Mouse (Mus musculus) A20 (cell line): ENCODE data around the gene Gal3st2.
A peak's percentile ranks its signal among the peaks of the same experiment; 100 is the strongest.
"Not testable (repeated sequence)": the region's sequence is repeated elsewhere in the genome, so short reads cannot be mapped to it uniquely, and the experiment has no call there.

Source experiments
- DNase-seq: peaks from one replicate; pipeline ENCODE4 v3.0.0-alpha.2; 2011; ENCODE audit warnings: low read depth, low spot score

Gene Gal3st2

GRCm38 (mm10) chr1:93859619-93860018, 1.5 kb upstream of the Gal3st2 start:
- no peak for DNase-seq

GRCm38 (mm10) chr1:93871594-93872105, 10.5 kb downstream of the Gal3st2 start:
- not testable (repeated sequence) for DNase-seq

DNA sequence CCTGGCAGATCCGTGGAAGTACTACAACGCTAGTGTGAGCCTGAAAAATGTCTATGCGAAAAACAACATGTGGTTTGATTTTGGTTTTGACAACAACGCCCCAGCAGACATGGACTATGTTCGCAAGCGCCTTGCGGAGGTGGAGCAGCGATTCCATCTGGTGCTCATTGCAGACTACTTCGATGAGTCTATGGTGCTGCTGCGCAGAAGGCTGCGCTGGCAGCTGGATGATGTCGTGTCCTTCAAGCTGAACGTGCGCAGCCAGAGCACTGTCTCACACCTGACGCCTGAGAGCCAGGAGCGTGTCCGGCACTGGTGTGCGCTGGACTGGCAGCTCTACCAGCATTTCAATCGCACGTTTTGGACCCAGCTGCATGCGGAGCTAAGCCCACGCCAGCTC, 13.3 kb downstream of the Gal3st2 start:
- DNase-seq: not testable (repeated sequence)

GRCm38 (mm10) chr1:93881778-93882177, 20.7 kb downstream of the Gal3st2 start:
- not testable (repeated sequence) for DNase-seq

DNA sequence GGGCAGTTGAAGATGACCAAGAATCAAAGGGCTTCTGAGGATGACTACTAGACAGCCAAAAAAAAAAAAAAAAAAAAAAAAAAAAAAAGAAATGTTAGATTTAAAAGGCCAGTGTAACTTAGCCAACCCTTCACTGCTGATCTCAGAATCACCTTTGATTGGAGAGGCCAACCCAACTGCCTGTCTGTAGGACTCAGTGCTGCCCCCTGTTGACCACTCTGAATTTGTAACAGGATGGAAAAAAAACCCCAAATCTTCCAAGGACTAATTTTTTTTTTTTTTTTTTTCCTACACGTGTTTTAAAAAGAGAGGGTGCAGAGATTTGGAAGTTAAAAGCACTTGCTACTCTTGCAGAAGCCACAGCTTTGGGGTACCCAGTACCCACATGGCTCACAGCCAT, 29.8 kb downstream of the Gal3st2 start:
- peak; percentile 15 for DNase-seq

DNA sequence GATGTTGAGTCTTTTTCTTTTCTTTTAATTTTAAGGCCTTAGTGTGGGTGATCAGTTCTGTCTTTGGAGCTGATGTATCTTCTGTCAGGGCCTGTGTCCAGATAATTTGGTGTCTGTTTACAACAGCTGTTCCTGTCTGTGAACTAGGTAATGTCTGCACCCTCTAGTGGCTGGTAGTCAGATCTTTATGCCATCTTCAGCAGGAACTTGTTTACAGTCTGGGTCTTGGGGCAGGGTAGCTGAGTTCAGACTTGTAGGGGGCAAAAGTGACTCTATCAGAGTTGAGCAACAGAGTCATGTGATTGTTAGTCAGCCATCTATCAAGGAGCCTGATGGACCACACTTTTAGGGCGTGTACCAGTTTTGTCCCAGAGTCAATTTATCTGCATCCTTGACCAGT, 36.3 kb downstream of the Gal3st2 start:
- DNase-seq: not testable (repeated sequence)

DNA sequence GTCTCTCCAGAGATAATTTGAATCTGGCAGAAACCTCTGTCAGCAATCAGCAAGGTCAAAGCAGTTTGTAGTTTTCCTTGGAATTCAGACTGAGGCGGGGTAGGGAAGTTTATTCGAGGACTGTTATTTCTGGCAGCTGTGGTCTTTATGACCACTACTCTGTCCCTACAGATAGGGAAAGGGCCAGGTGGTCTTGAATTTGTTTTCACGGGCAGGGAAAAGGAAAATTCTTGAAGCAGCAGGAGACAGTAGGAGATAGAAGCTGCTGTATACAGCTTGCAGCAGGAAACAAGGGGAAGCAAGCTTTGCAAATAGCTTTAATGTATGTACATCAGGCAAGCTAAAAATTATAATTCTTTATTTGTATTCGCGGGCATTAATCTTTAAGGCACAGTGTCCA, 40.2 kb downstream of the Gal3st2 start:
- not testable (repeated sequence) for DNase-seq

DNA sequence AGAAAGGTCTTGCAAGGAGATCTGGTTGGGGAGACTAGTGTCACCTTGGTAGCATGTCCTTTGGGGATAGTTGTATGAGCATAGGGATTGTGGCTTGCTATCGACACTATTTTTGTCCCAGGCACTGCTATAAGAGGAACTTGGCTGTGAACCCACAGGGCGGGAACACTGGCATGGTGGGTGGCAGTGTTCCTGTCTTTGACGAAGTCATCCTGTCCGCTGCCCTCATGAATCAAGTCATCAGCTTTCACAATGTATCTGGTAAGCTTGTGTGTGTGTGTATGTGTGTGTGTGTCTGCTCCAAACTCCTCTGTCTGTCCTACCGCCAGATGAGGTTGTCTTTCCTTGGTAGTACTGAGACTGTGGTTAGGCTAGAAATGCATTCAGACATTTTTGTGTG, 45.6 kb downstream of the Gal3st2 start:
- not testable (repeated sequence) for DNase-seq

- DNase-seq: not testable (repeated sequence)
Measured at GRCm38 (mm10) chr1:93908977-93909586, 48.0 kb downstream of the Gal3st2 start.

DNA sequence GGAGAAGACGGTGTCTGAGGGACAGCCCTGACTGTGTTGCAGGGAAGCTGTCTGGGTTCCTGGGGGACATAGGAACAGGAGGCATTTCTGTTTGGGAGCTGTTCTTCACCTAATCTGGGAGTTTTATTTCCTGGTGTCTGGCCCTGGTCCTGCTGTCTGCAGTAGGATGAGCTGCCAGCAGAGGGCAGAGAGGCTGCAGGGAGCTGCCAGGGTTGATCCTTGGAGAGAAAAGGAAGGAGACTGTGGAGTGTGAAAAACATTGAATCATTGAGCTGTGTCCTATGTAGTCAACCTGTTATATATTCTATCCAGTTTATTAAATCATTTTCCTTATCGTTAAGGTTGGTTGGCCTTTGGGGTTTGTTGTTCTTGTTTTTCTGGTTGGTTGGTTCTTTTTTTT, 50.8 kb downstream of the Gal3st2 start:
- DNase-seq: not testable (repeated sequence)

DNA sequence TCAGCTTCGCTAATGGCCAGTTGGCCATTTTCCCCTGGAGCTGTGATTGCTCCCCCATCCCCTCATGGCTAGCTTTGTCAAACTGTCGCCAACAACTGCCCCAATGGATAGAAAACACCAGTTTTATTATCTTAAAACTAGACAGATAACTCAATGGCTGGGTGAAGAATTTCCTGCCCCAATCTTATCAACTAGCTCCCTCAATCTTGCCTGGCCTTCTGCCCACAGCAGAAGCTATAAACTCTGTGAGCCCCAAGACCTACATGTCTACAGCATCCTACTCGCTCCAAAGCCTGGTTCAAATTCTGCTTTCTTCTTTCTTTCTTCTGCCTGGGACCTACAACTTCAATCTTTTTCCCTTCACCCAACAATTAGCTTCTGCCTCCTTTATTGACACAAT, 56.1 kb downstream of the Gal3st2 start:
- not testable (repeated sequence) for DNase-seq

- not testable (repeated sequence) for DNase-seq
Measured at GRCm38 (mm10) chr1:93918011-93918410, 56.9 kb downstream of the Gal3st2 start, which contains the start of gene Gal3st2b. Gene Gal3st2b (plus strand): TSS chr1:93918311.

DNA sequence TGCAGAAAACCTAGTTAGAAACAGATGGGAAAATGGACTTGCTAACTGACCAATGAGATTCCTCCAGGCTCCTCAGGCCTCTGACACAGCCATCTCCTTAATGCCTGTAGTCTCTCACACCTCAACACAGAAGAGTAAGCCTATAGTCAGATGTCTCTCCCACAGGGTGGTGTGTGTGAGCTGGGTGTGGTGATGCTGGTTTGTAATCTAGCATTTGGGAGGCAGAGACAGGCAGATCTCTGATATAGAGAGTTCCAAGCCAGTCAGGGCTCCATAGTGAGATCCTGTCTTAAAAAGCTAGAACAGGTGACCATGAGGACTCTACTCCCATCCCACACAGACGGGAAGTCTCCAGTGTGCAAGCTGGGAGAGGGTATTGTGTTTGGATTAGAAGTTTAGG, 57.7 kb downstream of the Gal3st2 start:
- not testable (repeated sequence) for DNase-seq

GRCm38 (mm10) chr1:93919321-93919720, 58.2 kb downstream of the Gal3st2 start:
- not testable (repeated sequence) for DNase-seq

- not testable (repeated sequence) for DNase-seq
Measured at GRCm38 (mm10) chr1:93922609-93923008, 61.5 kb downstream of the Gal3st2 start.

DNA sequence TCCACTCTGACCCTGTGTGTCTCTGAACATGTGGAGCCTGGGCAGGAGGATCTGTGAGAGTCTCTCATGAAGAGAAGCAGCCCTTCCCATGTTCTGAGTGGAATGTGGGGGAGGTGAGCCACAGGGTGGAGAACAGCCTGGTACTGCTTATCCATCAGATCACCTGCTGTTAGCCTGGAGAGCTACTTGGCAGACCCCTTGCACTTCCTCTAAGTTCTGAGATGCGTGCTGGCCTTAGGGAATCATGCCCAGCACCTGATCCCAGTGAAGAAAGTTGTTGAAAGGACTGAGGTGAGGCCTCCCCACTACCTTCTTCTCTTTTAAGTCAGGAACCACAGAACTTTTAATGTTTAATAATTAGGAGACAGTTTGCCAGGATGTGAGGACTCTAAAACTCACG, 62.0 kb downstream of the Gal3st2 start:
- DNase-seq: not testable (repeated sequence)
